Mouse (Mus musculus) ZHBTc4 (cell line): ENCODE data around the gene Faah.

Source experiments
- DNase-seq: peaks from one replicate; pipeline ENCODE4 v3.0.0-alpha.2; 2011; ENCODE audit warnings: low read depth, low spot score

Gene Faah

DNA sequence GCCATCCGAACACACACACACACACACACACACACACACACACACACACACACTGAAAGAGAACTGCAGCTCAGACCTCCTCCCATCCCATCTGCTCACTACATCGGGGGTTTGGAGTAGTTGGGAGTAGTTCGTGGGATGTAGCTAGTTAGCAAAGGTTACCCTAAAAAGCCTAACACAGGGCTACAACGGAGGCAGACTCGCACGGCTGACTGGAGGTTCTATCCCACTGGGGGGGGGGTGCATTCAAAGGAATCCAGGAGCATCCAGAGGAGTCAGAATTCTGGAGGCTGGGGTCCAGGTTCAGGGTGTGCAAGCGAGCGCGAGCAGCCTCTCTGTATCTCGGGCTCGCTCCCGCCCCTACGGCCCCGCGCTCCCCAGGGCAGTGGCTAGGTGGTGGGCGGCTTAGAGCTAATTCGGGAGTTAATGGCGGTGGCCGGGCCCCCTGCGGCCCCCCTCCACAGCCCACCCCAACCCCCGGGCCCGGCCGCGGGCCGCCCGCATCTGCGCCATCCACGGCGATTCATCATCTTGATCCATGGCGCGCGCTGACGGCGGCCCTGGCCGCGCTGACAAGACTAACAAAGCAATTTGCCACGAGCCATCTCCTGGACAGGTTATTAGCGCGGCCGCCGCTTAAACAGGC lies 73.9 kb downstream of the Faah start:
- peak; percentile 29 for DNase-seq

- DNase-seq, result no peak
These were observed 76.4 kb downstream of the Faah start for GRCm38 (mm10) chr4:115941242-115941820.

DNA sequence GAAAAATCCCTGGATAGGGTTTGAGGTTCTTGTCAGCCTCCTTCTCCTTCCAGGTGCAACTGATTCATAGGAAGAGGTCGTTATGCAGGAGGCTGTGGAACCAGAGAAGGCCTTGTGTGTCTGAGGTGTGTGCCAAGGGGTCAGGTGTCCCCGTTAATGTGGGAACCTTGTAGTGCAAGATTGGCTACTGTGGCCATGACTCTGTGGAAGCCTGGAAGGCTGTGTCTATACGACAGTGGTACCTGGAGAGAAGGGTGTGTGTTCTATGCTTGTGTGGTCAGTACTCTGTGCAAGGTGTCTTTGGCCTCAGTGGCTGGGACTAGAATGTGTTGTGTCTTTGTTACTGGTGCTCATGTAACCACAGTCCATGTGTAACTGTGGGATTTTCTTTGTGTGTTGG lies 77.0 kb downstream of the Faah start:
- no peak for DNase-seq

DNA sequence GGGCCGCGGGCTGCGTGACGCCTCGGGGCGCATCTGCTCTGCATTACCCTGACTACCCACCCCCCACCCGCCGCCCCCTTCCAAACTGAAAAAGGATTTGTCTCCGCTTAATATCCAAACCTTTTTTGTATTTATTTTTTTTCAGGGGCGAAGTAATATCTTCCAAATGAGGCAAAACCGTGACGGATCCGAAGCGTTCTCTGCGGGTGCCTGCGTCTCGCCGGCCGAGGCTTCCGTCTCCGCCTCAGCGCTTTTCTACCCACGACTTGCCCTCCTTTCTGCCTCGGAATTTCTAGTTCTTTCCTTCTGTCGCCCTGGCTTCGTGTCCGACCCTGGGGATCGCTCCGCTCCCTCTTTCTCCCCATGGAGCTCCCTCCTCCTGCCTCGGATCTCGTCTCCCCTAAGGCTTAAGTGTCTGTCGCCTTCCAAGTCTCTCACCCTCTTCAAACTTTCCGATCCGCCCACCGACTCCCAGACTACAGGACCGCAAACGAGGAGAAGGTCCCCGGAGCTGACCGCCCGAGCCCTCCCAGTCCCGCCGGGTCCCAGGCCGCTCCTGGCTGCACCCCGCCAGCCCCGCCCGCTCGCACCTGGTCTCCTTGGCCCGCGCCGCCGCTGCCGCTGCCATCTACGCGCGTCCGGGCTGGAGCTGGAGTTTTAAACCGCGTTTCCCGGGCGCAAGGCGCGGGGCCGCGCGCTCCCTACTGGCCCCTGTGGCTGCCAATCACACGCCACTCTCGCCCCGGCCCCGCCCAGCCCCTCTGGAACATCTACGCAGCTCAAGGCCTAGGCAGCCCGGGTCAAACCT lies 78.2 kb downstream of the Faah start, which contains the start of gene Dmbx1:
Gene Dmbx1, minus strand, starts transcription at position 632 of the 808 bp plus-strand sequence.
- peak; percentile 90 for DNase-seq

DNA sequence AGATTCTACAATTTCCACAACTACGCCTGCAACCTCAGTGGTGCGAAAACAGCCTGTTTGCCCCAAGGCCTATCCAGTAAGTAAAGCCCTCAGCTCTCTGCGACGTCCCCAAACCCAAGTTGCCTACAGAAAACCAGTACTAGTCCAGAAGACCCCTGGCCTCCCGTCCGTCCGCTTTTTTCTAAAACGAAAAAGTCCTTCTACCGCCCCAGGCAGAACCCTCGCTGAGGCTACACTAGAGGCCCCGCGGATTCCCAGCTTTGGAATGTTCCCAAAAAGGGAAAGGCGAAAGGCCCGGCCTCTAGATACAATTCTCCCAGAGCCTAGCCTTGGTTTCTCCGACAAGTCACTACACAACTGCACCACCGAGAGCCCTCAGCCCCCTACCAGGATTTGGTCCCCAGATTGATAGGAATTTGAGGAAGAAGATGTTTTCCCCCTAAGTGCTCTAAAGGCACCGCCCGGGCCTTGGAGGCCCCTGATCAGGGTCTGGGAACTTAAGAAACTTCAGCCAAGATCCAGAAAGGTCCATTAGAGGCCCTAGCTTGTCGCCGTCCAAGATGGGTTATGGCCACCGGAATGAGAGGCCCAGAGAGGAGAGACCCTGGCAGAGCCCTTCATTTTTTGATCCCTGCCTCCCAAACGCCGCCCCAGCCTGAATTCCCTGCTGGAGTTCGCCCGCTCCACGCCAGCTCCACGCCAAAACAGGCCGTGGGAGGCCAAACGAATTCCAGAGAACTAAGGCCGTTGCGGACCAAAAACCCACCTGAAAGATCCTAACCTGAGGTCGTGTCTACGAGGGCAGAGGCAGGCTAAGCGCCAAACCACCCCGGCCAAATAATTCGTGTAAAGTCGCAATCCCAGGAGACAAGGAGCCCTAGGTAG lies 79.2 kb downstream of the Faah start:
- DNase-seq, result peak; percentile 51

- DNase-seq, result no peak
These were observed 80.4 kb downstream of the Faah start for GRCm38 (mm10) chr4:115937061-115937976.

DNA sequence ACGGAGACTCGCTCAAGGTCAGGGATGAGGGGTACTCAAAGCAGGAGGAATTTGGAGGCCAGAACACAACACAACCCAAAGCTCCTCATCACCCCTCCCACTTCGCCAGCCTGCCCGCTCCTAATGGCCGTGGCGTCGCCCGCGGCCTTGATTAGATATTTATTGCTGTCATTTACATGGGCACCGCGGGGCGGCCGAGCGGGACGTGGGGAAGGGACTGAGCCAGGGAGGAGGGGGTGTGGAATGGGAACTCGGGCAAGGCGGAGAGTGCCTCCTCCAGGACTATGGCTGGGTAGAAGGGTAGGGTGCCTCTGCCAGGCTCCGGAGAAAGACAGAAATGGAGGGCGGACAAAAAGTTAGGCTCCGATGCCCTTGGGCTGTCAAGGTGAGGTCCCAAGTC lies 81.1 kb downstream of the Faah start:
- DNase-seq, result no peak

GRCm38 (mm10) chr4:115935835-115936581 lies 81.7 kb downstream of the Faah start:
- peak; percentile 48 for DNase-seq

GRCm38 (mm10) chr4:115931556-115932088 lies 86.1 kb downstream of the Faah start:
- no peak for DNase-seq

DNA sequence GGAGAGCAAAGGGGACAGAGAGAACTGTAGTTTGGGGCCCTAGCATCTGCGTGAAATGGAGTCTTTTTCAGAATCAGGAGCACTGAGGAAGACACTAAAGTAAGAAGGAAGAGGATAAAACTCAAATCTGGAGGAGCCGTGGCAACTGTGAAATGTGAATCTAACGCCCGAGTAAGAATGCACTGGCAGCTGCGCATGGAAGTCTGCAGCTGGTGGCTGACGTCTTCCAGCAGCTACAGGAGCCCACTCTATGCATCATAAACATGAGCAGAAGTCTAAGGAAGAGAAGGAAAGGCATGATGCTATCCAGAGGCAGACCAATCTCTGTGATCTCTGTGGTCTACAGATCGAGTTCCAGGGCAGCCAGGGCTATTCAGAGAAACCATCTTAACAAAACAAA lies 90.1 kb downstream of the Faah start:
- DNase-seq, result no peak

DNA sequence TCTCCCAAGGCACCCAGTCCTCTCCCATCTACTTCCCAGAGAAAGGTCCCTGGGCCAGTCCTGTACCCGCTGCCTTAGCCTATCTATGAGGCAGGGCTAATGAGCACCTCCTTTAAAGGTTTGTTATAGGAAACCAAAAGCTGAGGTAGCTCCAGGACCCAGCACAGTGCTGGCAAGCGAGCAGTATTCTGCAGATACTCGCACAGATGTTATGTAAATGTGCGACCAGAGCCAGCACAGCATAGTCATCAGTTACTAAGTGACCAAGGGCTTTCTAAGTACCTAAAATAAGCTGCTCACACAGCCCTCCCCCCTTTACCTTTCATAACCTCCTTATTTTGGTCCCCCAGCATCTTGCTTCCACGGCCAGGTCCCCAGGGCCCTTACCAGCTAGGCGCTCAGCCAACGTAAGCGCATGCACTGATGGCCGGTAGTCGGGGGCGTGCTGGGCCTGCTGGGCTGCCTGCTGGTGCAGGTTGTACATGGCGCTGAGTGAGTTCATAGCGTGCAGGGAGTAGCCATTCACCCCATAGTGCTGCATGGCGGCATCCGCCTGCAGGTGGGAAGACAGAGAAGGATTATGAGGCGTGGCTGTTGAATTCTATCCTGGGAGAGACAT lies 94.4 kb downstream of the Faah start:
- DNase-seq, result no peak

DNA sequence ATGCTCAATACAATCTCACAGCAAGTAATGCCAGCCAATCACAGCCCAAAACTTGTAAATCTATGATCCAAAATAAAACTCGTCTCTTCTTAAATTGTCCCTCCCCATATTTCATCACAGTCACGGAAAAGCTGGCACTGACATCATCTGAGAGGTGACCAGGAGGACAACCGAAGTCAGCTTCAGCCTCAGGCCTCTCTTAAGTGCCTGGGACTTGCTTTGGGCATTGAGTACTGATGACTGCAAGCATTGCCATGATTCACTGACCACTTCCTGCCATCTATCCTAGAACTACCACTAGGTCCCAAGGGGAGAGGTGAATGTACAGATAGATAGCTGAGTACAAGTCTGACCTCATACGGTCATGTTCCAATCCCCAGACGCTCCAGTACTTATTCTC lies 95.0 kb downstream of the Faah start:
- no peak for DNase-seq

DNA sequence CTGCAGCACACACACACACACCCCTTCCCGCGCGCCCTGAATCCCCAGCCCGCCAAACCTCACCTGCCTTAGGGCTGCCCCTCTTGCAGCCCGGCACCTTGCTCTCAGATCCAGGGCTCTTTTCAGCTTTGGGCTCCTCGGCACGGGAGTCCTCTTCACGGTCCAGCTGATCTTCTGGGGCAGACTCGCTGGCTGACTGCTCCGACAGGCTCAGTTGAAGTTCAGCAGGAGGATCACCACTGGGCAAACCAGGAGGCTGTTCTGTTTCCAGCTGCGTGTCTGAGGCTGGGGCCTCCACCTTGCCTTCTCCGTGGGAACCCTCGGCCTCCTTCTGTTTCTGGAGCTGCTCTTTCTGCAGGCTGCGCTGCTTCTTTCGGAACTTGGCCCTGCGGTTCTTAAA lies 97.8 kb downstream of the Faah start:
- DNase-seq, result no peak
